Mouse (Mus musculus) frontal cortex, postnatal 10 days (tissue): ENCODE measurements around the gene Id2.

Experiments used
- DNase-seq, 2 experiments: peaks; one replicate each; pipeline ENCODE4 v3.0.0; 2022; ENCODE audit warnings: low spot score in 2 of 2, mixed read lengths in 1 of 2

Gene Id2

GRCm38 (mm10) chr12:25083260-25084178 lies 13.4 kb downstream of the Id2 start:
- no peak for DNase-seq

GRCm38 (mm10) chr12:25074344-25074743 lies 22.6 kb downstream of the Id2 start:
- no peak for DNase-seq

GRCm38 (mm10) chr12:25073374-25073773 lies 23.6 kb downstream of the Id2 start:
- DNase-seq: no peak

GRCm38 (mm10) chr12:25062264-25062663 lies 34.7 kb downstream of the Id2 start:
- no peak for DNase-seq

GRCm38 (mm10) chr12:25060901-25061300 lies 36.0 kb downstream of the Id2 start:
- no peak for DNase-seq

GRCm38 (mm10) chr12:25059487-25060200 lies 37.3 kb downstream of the Id2 start:
- no peak for DNase-seq

- no peak for DNase-seq
These were observed 42.0 kb downstream of the Id2 start for GRCm38 (mm10) chr12:25054963-25055362.

- DNase-seq: no peak
These were observed 42.4 kb downstream of the Id2 start for GRCm38 (mm10) chr12:25054511-25054910.

- DNase-seq: no peak
These were observed 47.7 kb downstream of the Id2 start for GRCm38 (mm10) chr12:25049253-25049652.

- no peak for DNase-seq
These were observed 52.4 kb downstream of the Id2 start for GRCm38 (mm10) chr12:25044579-25044978.

- no peak for DNase-seq
These were observed 52.9 kb downstream of the Id2 start for GRCm38 (mm10) chr12:25044056-25044455.
